Comparison of ENCODE assay signal across 8 mouse cellular contexts in genomic region chr4:80765781-80766180, GRCm38 (mm10).
DNase-seq lines count a peak whose midpoint lies in the region; ATAC-seq and TF ChIP-seq lines count a peak whose summit lies in the region.

No protein-coding gene starts in this region.

- H3K9me3 ChIP-seq in liver, embryonic 11.5 days (ENCODE audit: control insufficient read depth, low read length) = no peaks in the 10 kb centered on the region
- no peaks in the 10 kb centered on the region for H3K9me3 ChIP-seq in forebrain, postnatal 0 days (ENCODE audit: low read length)
- no peaks in the 10 kb centered on the region for H3K9me3 ChIP-seq in limb, embryonic 10.5 days (replicated peaks)
- H3K9me3 ChIP-seq in neural tube, embryonic 15.5 days (replicated peaks) = no peaks in the 10 kb centered on the region

- no peak for ATAC-seq in liver, embryonic 11.5 days (replicated peaks; ENCODE audit: low FRiP score)
- peak; percentile 77 for ATAC-seq in forebrain, postnatal 0 days
- peak; percentile 83 for ATAC-seq in neural tube, embryonic 15.5 days (ENCODE audit: low FRiP score)
- ATAC-seq in CD4-positive, CD25-positive, alpha-beta regulatory T cell, adult 4 months = no peak

- no peak for TF ChIP-seq POLR2A in liver, adult 2 months (IDR thresholded peaks at IDR 0.05; ENCODE audit: extremely low read depth, insufficient read depth, low read length)

- H3K4me1 ChIP-seq in liver, adult 2 months (ENCODE audit: control insufficient read depth, insufficient read depth, low read length) = no peaks in the 10 kb centered on the region
- H3K4me1 ChIP-seq in liver, embryonic 11.5 days (replicated peaks; ENCODE audit: control insufficient read depth, insufficient read depth, low read length) = no peaks in the 10 kb centered on the region
- no peaks in the 10 kb centered on the region for H3K4me1 ChIP-seq in forebrain, postnatal 0 days (ENCODE audit: insufficient read depth)
- no peaks in the 10 kb centered on the region for H3K4me1 ChIP-seq in limb, embryonic 10.5 days
- no peaks in the 10 kb centered on the region for H3K4me1 ChIP-seq in neural tube, embryonic 15.5 days

- H3K27ac ChIP-seq in liver, adult 2 months (replicated peaks; ENCODE audit: insufficient read depth, low read depth, low read length) = no peak overlapping the region
- no peak overlapping the region for H3K27ac ChIP-seq in liver, embryonic 11.5 days (ENCODE audit: low read depth, low read length)
- H3K27ac ChIP-seq in forebrain, postnatal 0 days (ENCODE audit: low read depth, low read length) = no peak overlapping the region
- no peak overlapping the region for H3K27ac ChIP-seq in limb, embryonic 10.5 days
- no peak overlapping the region for H3K27ac ChIP-seq in neural tube, embryonic 15.5 days (replicated peaks)

- H3K79me2 ChIP-seq in liver, adult 2 months (ENCODE audit: control insufficient read depth, insufficient read depth, low read length) = no peaks in the 10 kb centered on the region

- peak; percentile 31 for DNase-seq in liver, adult 2 months (ENCODE audit: extremely low read depth, low read depth, low spot score)
- no peak for DNase-seq in liver, embryonic 11.5 days (ENCODE audit: low spot score)
- peak; percentile 54 to 58 for DNase-seq in cerebellum, adult 18-20 months
- DNase-seq in forebrain, postnatal 0 days = peak; percentile 91
- DNase-seq in kidney, adult 8-10 months = peak; percentile 26 to 46
- DNase-seq in limb, embryonic 10.5 days (ENCODE audit: low spot score) = peak; percentile 66

- H3K4me3 ChIP-seq in liver, adult 2 months (ENCODE audit: insufficient read depth, low read depth, low read length) = no peak overlapping the region
- no peak overlapping the region for H3K4me3 ChIP-seq in liver, embryonic 11.5 days (ENCODE audit: low read depth, low read length)
- H3K4me3 ChIP-seq in forebrain, postnatal 0 days (ENCODE audit: low read depth, low read length) = no peak overlapping the region
- H3K4me3 ChIP-seq in limb, embryonic 10.5 days = no peak overlapping the region
- H3K4me3 ChIP-seq in neural tube, embryonic 15.5 days (replicated peaks) = no peak overlapping the region

- H3K4me2 ChIP-seq in liver, embryonic 11.5 days = no peak overlapping the region
- H3K4me2 ChIP-seq in forebrain, postnatal 0 days (ENCODE audit: low read depth) = no peak overlapping the region
- H3K4me2 ChIP-seq in neural tube, embryonic 15.5 days = no peak overlapping the region

- H3K9ac ChIP-seq in liver, adult 2 months (ENCODE audit: low read depth, low read length) = no peak overlapping the region
- no peak overlapping the region for H3K9ac ChIP-seq in liver, embryonic 11.5 days (ENCODE audit: low read depth, low read length)
- no peak overlapping the region for H3K9ac ChIP-seq in forebrain, postnatal 0 days
- H3K9ac ChIP-seq in neural tube, embryonic 15.5 days (replicated peaks) = no peak overlapping the region

- H3K27me3 ChIP-seq in liver, adult 2 months (ENCODE audit: control insufficient read depth, insufficient read depth, low read length) = no peaks in the 10 kb centered on the region
- H3K27me3 ChIP-seq in liver, embryonic 11.5 days (replicated peaks; ENCODE audit: control insufficient read depth, insufficient read depth, low read length) = no peaks in the 10 kb centered on the region
- H3K27me3 ChIP-seq in forebrain, postnatal 0 days (ENCODE audit: insufficient read depth, low read length) = no peaks in the 10 kb centered on the region
- H3K27me3 ChIP-seq in limb, embryonic 10.5 days (ENCODE audit: low read depth, poor library complexity, severe bottlenecking) = no peaks in the 10 kb centered on the region
- H3K27me3 ChIP-seq in neural tube, embryonic 15.5 days (replicated peaks) = no peaks in the 10 kb centered on the region

- TF ChIP-seq CTCF in liver, adult 2 months (IDR thresholded peaks at IDR 0.05; ENCODE audit: low read depth, low read length) = peak; percentile 32; the same call in 1 of the 2 replicates
- peak; percentile 90 for TF ChIP-seq CTCF in forebrain, postnatal 0 days (IDR thresholded peaks at IDR 0.05; ENCODE audit: low read depth)

- WGBS in liver, adult 2 months = 38% methylated on average over 4 of the region's 4 CpGs
- 40% methylated on average over 4 of the region's 4 CpGs for WGBS in liver, embryonic 11.5 days
- 40% methylated on average over 4 of the region's 4 CpGs for whole genome bisulfite sequencing in forebrain, postnatal 0 days
- whole genome bisulfite sequencing in limb, embryonic 10.5 days = 40% methylated on average over 4 of the region's 4 CpGs
- 41% methylated on average over 4 of the region's 4 CpGs for WGBS in neural tube, embryonic 15.5 days

- H3K36me3 ChIP-seq in liver, adult 2 months (ENCODE audit: control insufficient read depth, insufficient read depth, low read length) = no peaks in the 10 kb centered on the region
- H3K36me3 ChIP-seq in liver, embryonic 11.5 days (ENCODE audit: control insufficient read depth, insufficient read depth, low read length) = no peaks in the 10 kb centered on the region
- H3K36me3 ChIP-seq in forebrain, postnatal 0 days (ENCODE audit: insufficient read depth) = no peaks in the 10 kb centered on the region
- H3K36me3 ChIP-seq in limb, embryonic 10.5 days = no peaks in the 10 kb centered on the region
- no peaks in the 10 kb centered on the region for H3K36me3 ChIP-seq in neural tube, embryonic 15.5 days

Comparison
In these comparisons a context has a peak if more than half of its experiments do, and no peak if none do; other contexts are left out.
1. ATAC-seq: peak in forebrain, postnatal 0 days (single experiment) and neural tube, embryonic 15.5 days (single experiment); none in liver, embryonic 11.5 days (single experiment) and CD4-positive, CD25-positive, alpha-beta regulatory T cell, adult 4 months (single experiment).